Mouse (Mus musculus) lung, embryonic 14.5 days (tissue): ENCODE data around the gene Hectd2. TPM values are rescaled to one million over a fixed set of nuclear protein-coding genes. Genes with fewer than 3 reads are reported as not detected.

Source experiments
- ATAC-seq: fragments of 200-750 bp; cut with Nextera tagmentation; 2 replicates; pipeline ENCODE4 v1.8.0; 2017; ENCODE audit warnings: mild to moderate bottlenecking, moderate TSS enrichment, moderate library complexity; ENCODE audit not compliant: insufficient read depth
- DNase-seq: peaks from one replicate; pipeline ENCODE4 v3.0.0-alpha.2; 2015
- H3K27ac ChIP-seq: fragments of 300-500 bp; sonication (generic); 2 replicates; pipeline ENCODE4 v1.5.1; 2014; ENCODE audit warnings: low read depth, mild to moderate bottlenecking, moderate library complexity
- H3K27me3 ChIP-seq: fragments of 300-500 bp; sonication (generic); 2 replicates; pipeline ENCODE4 v1.6.1; 2014; ENCODE audit warnings: low read length, control low read depth; ENCODE audit not compliant: insufficient read depth
- H3K36me3 ChIP-seq: fragments of 300-500 bp; sonication (generic); 2 replicates; pipeline ENCODE4 v1.6.1; 2014; ENCODE audit warnings: control low read depth; ENCODE audit not compliant: insufficient read depth
- H3K4me1 ChIP-seq: fragments of 300-500 bp; sonication (generic); 2 replicates; pipeline ENCODE4 v1.6.1; 2014; ENCODE audit warnings: antibody characterized with exemption, control low read depth; ENCODE audit not compliant: insufficient read depth
- H3K4me2 ChIP-seq: fragments of 300-500 bp; sonication (generic); 2 replicates; pipeline ENCODE4 v1.6.1; 2014; ENCODE audit warnings: mild to moderate bottlenecking
- H3K4me3 ChIP-seq: fragments of 300-500 bp; sonication (generic); 2 replicates; pipeline ENCODE4 v1.5.1; 2014; ENCODE audit warnings: low read depth, low read length
- H3K9ac ChIP-seq: fragments of 300-500 bp; sonication (generic); 2 replicates; pipeline ENCODE4 v1.6.1; 2014
- H3K9me3 ChIP-seq: fragments of 300-500 bp; sonication (generic); 2 replicates; pipeline ENCODE4 v1.6.1; 2016; ENCODE audit warnings: low read depth, low read length, control low read depth
- CTCF ChIP-seq: IDR thresholded peaks from 2 replicates; pipeline ENCODE4 v1.5.1; 2016; ENCODE audit warnings: antibody characterized with exemption, low read depth
- WGBS: fragments of 180-500 bp; shearing (Covaris S2); extraction: QIAGEN DNeasy Blood & Tissue Kit; methylation state at CpG from one replicate; pipeline ENCODE4 v1.1.7; 2014; 5-methylcytosine and 5-hydroxymethylcytosine counted together
- polyA plus RNA-seq: library from polyadenylated mRNA; unstranded; fragments of >200 nt; fragmentation: Nextera tagmentation; extraction: Ambion mirVana; gene quantifications from 2 replicates; pipeline ENCODE4 v1.2.1, GENCODE M21; 2014

The Hectd2 gene
- 4.8 and 5.2 TPM in 2 replicates for polyA plus RNA-seq

DNA sequence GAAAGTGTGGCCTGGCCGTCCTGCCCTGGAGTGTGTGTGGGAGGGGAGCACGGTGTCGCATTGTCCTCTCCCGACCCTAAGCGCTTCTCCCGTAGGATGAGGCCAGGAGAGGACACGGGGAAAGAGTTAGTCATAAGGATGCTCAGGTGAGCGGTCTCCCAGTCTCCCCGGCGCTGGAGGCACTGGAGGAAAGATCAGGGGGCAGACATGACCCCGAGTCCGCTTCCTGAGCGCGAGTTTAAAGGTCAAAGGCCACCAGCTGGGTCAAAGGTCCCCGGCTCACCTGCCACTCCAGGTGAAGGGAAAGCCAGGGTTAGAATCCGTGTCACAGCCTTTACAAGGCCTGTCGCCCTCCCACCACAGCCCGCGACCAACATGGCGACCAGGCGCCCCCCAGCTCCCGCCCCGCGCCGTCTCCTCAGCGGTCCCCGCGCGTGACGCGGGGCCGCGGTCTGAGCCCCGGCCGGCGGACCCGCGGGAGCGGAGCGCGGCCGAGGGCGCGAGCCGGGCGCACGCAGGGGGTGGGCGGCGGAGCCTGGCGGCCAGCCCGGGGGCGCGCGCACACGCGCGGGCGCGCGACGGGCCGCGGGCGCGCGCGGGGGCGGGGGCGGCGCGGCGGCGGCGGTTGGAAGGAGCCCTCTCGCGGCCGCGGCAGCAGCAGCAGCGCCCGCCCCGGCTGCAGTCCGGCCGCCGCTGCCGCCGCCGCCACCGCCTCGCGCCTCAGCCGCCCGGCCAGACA lies at the start of gene Hectd2:
TSS of gene Hectd2 (plus strand) at position 594 of the 739 bp plus-strand sequence.
- WGBS: under 1% methylated on average over 40 of the region's 92 CpGs
- H3K36me3 ChIP-seq: no peaks in the 10 kb centered on the region
- DNase-seq (peak; percentile 82), ATAC-seq (peak; percentile 91)
- H3K27ac ChIP-seq: peak within 1 kb of the TSS; percentile 78
- peaks cover 13% of the 10 kb centered on the region for H3K27me3 ChIP-seq
- H3K4me1 ChIP-seq: no peaks in the 10 kb centered on the region
- peak within 1 kb of the TSS; percentile 85 for H3K9ac ChIP-seq
- no peak for TF ChIP-seq CTCF
- H3K4me3 ChIP-seq: peak within 1 kb of the TSS; percentile 78
- H3K4me2 ChIP-seq: peak within 1 kb of the TSS; percentile 98
- no peaks in the 10 kb centered on the region for H3K9me3 ChIP-seq

DNA sequence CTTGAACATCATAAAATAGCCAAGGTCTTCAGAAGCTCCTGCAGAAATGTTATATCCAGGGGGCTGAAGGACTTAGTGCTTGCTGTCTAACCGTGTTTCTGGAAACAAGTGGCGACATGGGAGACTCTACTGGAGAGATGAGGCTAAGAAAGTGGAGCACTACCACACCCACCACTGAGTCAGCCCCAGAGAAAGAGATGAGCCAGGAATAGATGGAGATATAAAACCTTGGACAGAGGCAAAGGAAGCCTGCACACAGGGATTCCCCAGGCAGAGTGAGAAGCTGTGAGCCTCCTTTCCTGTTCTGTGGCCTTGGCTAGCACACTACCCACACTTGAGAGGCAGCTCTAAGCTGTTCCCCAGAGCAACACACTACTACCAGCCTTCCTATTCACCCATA lies 49.7 kb upstream of the Hectd2 start:
- Histone ChIP-seq H3K36me3 (no peaks in the 10 kb centered on the region), H3K9ac (no peak overlapping the region), H3K9me3 (no peaks in the 10 kb centered on the region), H3K4me2 (no peak overlapping the region), H3K4me3 (no peak overlapping the region), H3K4me1 (no peaks in the 10 kb centered on the region), H3K27ac (no peak overlapping the region), H3K27me3 (no peaks in the 10 kb centered on the region)
- ATAC-seq: no peak
- DNase-seq: no peak
- no peak for TF ChIP-seq CTCF
- 73% methylated on average over 2 of the region's 2 CpGs for WGBS

DNA sequence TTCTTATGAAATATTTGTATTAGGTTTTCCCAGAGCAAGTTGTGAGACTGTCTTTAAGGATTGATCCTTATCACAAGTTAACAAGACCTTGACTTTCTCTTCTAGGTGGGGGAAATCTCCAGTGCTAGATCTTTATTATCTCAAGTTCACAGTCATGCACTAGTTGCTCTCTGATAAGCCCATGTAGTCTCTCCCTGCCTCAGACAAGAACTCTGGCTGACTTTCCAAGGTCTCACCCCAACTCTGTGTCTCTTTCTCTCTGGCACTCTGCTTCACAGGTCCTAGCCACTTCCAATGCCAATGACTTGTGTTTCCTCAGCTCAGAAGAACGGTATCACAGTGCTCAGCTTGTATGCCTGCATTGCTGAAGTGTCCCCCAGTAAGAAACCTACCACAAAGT lies 43.1 kb upstream of the Hectd2 start:
- Histone ChIP-seq H3K4me1 (no peaks in the 10 kb centered on the region), H3K36me3 (no peaks in the 10 kb centered on the region), H3K27me3 (no peaks in the 10 kb centered on the region), H3K4me2 (no peak overlapping the region), H3K9me3 (no peaks in the 10 kb centered on the region), H3K27ac (no peak overlapping the region), H3K4me3 (no peak overlapping the region), H3K9ac (no peak overlapping the region)
- TF ChIP-seq CTCF: no peak
- DNase-seq (no peak), ATAC-seq (no peak)
- WGBS: 80% methylated on average over 1 of the region's 1 CpGs

DNA sequence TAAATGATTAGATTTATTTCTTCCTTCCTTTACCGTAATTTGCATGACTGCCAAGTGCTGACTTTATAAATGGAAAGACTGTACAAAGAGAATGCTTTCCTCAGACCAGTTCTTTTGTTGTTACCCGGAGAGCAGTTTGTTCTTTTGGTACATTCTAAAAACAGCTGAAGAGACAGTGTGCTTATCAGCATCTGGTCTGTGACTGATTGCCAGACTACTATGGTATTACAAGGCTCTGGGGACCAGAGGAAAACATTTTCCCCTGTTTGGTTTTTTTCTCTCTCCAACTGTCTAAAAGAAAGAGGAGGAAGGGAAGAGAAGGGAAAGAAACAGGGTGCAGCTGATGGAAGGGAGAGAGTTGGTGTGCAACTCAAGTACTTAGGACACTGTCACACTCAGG lies 36.0 kb upstream of the Hectd2 start:
- TF ChIP-seq CTCF: no peak
- no peak overlapping the region for H3K4me2 ChIP-seq
- ATAC-seq: no peak
- no peaks in the 10 kb centered on the region for H3K36me3 ChIP-seq
- H3K27ac ChIP-seq: no peak overlapping the region
- no peaks in the 10 kb centered on the region for H3K27me3 ChIP-seq
- no peak overlapping the region for H3K4me3 ChIP-seq
- no peak for DNase-seq
- no peak overlapping the region for H3K9ac ChIP-seq
- no peaks in the 10 kb centered on the region for H3K4me1 ChIP-seq
- 35% methylated on average over 2 of the region's 2 CpGs for WGBS
- H3K9me3 ChIP-seq: no peaks in the 10 kb centered on the region

- no peak for TF ChIP-seq CTCF
- DNase-seq: no peak
- no peaks in the 10 kb centered on the region for H3K27me3 ChIP-seq
- H3K4me3 ChIP-seq: no peak overlapping the region
- H3K4me1 ChIP-seq: no peaks in the 10 kb centered on the region
- no peak overlapping the region for H3K4me2 ChIP-seq
- no peaks in the 10 kb centered on the region for H3K36me3 ChIP-seq
- H3K9ac ChIP-seq: no peak overlapping the region
- 80% methylated on average over 2 of the region's 2 CpGs for WGBS
- no peak for ATAC-seq
- no peaks in the 10 kb centered on the region for H3K9me3 ChIP-seq
- no peak overlapping the region for H3K27ac ChIP-seq
These were observed 32.9 kb upstream of the Hectd2 start for GRCm38 (mm10) chr19:36521568-36521967.

DNA sequence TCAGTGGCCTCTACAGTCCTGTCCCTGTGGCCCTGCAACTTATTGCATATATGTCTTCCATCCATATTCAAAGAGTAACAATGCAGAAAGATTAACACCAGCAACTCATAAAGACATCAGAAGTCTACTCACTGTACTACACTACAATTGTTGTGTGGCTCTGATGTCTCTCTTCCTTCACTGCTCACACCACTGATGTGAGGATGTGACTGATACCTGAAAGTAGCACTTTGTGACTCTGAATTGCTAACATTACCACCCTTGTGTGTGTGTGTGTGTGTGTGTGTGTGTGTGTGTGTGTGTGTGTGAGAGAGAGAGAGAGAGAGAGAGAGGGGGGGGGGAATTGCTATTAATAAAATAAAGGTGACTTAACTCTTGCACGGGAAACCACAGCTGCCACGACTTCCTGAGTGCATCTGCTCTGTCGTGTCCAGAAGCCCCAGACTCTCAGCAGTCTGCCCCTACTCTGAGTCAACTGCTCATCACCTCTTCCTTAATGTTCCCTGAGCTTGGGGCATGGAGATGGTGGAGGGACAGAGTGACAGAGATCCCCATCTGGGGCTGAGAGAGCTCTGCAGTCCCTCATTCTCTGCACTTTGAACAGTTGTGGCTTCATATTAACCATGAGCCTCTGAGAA lies 31.8 kb upstream of the Hectd2 start:
- 52% methylated on average over 3 of the region's 3 CpGs for WGBS
- no peak for ATAC-seq

DNA sequence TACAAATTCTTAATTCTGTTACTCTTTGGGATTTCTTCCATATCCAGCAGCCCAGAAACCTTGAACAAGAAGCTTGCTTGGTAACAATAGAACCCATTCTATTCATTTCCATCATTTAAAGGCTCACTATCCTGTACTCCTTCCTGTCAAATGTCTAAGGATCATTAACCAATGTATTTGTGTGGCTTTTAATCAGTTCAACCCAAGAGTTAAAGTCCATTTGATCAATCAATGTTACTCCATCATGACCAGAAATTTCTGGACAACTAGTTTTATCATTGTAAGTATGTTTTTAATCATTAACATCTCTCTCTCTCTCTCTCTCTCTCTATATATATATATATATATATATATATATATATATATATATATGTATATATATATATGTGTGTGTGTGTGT lies 29.4 kb upstream of the Hectd2 start:
- H3K4me1 ChIP-seq: no peaks in the 10 kb centered on the region
- TF ChIP-seq CTCF: no peak
- H3K4me3 ChIP-seq: no peak overlapping the region

More for the DNA sequence above, 31.8 kb upstream of the Hectd2 start:
- no peaks in the 10 kb centered on the region for H3K4me1 ChIP-seq
- no peaks in the 10 kb centered on the region for H3K9me3 ChIP-seq
- DNase-seq: no peak
- H3K4me3 ChIP-seq: no peak overlapping the region
- no peak overlapping the region for H3K27ac ChIP-seq
- H3K4me2 ChIP-seq: no peak overlapping the region
- TF ChIP-seq CTCF: no peak
- H3K9ac ChIP-seq: no peak overlapping the region
- H3K27me3 ChIP-seq: no peaks in the 10 kb centered on the region
- no peaks in the 10 kb centered on the region for H3K36me3 ChIP-seq

More for the DNA sequence above, 29.4 kb upstream of the Hectd2 start:
- no peak for DNase-seq
- H3K36me3 ChIP-seq: no peaks in the 10 kb centered on the region
- no peaks in the 10 kb centered on the region for H3K27me3 ChIP-seq
- ATAC-seq: no peak
- H3K27ac ChIP-seq: no peak overlapping the region
- no peaks in the 10 kb centered on the region for H3K9me3 ChIP-seq
- H3K9ac ChIP-seq: no peak overlapping the region
- H3K4me2 ChIP-seq: no peak overlapping the region
